Mouse (Mus musculus): Measurements from ENCODE around the gene Tbc1d10c.

DNA sequence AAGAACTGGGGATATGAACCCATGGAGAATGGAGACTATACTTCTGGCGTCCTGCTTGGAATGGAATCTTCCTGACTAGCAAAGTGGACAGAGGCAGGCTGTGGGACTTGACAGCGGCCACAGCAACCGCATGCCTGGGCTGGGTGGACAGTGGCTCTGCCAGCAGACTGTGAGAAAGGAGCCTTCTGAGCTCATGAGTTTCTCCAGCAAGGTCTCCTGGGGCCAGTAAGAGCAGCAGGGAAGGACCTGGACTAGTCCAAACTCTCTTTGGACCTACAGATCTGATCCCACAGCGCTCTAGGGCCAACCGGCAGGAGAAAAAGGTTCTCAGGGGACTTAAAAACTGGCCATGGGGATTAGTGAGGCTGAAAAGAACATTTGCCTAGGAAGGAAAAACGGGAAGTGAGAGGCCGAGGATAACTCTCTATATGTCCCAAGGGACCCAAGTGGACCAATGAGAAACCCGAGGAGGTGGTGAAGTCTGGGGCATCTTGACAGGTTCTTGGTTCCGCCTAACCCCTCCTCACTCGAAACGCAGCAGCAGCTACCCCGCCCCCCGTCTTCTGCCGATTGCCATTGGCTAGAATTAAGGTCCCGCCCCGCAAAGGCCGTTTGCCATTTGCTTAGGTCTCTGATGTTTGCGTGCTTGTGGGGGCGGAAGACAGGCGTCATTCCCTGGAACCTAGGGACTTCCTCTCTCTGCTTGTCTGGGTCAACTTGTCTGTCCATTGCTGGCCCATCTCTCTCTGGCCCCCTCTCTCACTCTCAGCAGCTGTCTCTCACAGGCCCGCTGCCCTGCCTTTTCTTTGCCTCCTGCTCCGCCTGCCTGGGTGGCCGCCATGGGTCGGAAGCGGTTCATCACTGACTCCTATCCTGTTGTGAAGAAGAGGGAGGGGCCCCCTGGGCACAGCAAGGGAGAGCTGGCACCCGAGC is 40.4 kb upstream of the Tbc1d10c start, which contains the start of gene Pold4:
- TF ChIP-seq POLR2A (IDR thresholded peaks at IDR 0.05; ENCODE audit: low read depth, low read length) (peak; percentile 88), CTCF (IDR thresholded peaks at IDR 0.05; ENCODE audit: extremely low read depth, insufficient read length, insufficient replicate concordance, low read depth, low read length) (no peak)
